Mouse (Mus musculus): ENCODE measurements around the gene Esrrb.

GRCm38 (mm10) chr12:86498765-86499164, 137.8 kb downstream of the Esrrb start:
- no peak for TF ChIP-seq CTCF (conservative IDR thresholded peaks at IDR 0.05; ENCODE audit: low read length)
- peak; percentile 81 for TF ChIP-seq POU5F1 (IDR thresholded peaks at IDR 0.05; ENCODE audit: borderline replicate concordance, low read length)
- peak; percentile 77; the same call in 1 of the 2 replicates for TF ChIP-seq NANOG (IDR thresholded peaks at IDR 0.05; ENCODE audit: borderline replicate concordance, low read length)

Measured in E14TG2a.4 (cell line).